Mouse (Mus musculus) T-helper 17 cell (primary cell): Measurements from ENCODE around the gene Pnpla5.
"Not testable (repeated sequence)": the region's sequence is repeated elsewhere in the genome, so short reads cannot be mapped to it uniquely, and the experiment has no call there.

Source experiments
- in situ Hi-C, 2 experiments: fragments of 300-600 bp; cut with MboI, MseI; formaldehyde crosslinking; loops; 1 replicate in 1 of 2; 2 replicates in 1 of 2; pipeline ENCODE4 v1.15.1; 2025; ENCODE audit warnings: high pct_unique_total_duplicates in 2 of 2

Pnpla5 gene

DNA sequence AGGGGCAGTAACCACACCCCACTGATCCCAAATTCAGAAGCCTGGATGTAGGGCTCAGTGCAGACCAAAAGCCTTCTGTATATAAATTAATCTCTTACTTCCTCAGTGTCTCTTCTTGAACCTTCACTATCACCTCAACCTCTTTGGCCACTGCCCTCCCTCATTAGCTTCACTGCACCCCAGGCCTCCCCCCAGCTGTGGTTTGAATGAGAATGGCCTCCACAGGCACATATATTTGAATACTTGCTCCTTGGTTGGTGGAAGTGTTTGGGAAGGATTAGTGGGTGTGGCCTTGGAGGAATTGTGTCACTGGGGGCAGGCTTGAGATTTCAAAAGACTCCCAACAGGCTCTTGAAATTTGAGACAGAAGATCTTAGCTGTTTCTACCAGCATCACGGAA, 6.5 kb downstream of the Pnpla5 start:
- in situ Hi-C loops, result no loop called here

DNA sequence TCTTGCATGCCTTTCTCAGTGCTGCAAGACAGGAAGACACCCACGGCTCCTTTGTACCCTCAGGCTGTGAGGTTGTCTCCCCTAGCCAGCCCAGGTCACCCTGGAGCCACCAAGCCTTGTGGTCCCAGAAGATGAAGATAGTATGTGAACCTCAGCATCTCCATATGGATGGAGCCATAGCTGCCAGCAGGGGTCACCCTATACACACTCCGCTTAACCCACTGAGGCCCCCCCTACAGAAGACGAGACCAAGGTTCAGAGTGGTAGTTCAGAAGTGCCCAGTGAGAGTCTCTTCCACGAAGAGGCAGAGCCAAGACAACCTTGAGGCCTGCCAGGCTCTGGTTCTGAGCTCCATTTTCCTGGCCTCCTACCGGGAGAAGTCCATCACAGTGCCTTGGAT, 7.2 kb downstream of the Pnpla5 start:
- in situ Hi-C loops, result no loop called here

DNA sequence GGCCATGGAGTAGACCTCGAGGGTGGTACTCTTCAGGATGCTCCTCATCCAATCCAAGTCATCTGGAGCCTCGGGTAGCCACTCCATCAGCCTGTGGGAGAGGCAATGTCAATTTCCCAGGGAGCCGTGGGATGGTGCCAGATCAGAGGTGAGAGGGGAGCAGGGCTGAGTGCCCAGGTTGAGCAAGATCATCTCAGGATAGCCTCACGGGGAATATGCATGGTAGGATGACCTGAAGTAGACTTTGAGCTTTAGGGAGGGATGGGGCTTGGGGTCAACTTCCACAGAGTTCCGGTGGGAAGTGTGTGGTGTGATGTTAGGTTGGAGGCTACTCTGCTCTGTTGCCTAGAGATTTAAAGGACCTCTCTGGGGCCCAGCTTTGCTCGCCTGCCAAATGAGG, 9.1 kb downstream of the Pnpla5 start:
- in situ Hi-C loops, result no loop called here

DNA sequence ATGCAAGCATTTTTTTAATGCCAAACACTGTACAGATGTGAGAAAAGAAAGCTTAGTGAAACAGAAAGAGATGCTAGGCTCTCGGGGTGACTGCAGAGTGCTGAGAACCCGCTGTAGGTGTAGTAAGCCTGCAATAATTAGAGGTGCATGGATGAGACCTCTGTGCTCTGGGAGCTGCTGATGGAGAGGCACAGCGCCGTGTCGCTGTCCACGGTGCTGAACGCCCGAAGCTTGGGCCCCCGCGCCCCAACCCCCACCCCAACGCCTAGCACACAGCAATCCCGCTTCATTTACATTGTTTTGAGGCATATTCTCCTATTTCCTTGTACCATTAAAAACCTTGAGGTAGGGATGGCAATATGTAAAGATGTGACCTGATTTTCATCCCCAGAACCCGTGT, 14.1 kb downstream of the Pnpla5 start:
- in situ Hi-C loops, result no loop called here

DNA sequence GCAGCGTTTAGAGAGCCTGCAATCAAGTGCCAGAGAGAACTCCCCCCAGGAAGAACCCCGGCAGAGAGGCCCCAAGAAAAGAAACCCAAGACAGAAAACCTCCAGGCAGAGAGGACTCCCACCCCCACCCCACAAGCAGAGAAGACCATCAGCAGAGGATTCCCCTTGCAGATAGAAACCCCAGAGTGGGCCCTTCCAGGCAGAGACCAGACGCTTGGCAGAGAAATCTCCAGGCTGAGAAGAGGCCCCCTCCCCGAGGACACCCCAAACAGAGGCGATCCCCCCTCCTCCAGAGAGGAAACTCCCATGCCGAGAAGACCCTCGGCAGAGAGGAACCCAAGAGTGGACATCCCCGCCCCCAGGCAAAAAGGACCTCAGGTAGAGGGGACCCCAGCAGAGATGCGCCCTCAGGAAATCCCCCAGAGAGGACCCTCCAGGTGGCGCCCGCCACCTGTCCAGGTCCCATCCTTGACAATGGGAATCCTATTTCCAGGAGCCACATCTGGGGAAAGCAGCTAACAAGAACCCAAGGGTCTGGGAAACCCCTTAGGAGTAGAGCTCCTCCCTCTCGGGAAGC, 17.0 kb downstream of the Pnpla5 start:
- in situ Hi-C loops, result no loop called here

DNA sequence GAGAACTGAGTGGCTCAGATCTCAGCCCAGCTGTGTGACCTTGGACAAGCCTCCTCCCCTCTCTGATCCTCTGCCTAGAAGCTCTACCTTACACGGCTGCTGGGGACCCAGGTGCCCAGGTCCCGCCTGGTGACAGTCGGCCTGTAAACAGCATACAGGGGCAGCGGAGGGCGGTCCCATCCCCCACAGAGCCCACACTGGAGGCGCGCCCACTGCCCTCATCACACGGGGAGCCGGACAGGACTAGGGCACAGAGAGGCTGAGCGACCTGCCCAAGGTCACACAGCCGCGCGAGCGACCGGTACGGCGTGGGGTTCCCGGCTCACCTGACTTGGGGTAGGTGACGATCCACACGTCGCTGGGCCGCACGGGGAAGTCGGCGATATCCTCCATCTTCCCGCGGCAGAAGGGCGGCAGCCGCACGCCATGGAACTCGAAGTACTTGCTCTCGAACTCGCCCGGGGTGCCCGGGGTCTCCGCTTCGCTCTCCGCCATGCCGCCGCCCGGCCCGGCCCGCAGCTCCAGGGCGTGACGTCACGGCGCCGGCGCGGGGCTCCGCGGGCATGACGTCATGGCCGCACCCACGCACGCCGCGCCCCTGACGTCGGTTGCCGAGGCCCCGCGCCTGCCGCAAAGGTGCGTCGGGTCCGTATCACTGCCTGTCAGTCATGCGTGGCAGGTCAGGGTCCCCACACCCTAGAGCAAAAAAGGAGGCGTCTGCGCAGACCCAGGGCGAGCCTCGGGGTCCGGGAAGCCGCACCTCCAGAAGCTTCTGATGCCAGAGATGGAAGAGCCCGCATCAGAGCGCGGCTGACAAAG, 17.7 kb downstream of the Pnpla5 start, which contains the start of gene Sult4a1:
Sult4a1 (minus strand) TSS at position 650 of the 819 bp plus-strand sequence.
- in situ Hi-C loops, result no loop called here

DNA sequence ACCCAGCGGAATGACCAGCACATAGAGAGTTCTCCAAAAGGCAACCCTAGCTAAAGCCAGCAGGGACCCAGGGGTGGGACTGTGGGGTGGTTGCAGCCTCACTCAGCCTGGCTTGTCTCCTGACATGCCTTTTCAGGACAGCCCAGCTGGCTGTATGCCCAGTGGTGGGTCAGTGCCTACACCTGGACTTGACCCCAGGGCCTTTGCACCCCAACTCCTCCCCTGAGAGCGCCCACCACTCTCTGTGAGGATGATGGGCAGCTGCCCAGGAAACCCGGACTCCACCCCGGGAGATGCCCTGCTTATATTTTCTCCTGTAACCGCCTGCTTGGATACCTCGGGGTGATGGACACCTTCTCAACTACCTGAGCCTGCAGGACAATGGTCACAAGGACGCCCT, 18.3 kb downstream of the Pnpla5 start:
- in situ Hi-C loops, result no loop called here

DNA sequence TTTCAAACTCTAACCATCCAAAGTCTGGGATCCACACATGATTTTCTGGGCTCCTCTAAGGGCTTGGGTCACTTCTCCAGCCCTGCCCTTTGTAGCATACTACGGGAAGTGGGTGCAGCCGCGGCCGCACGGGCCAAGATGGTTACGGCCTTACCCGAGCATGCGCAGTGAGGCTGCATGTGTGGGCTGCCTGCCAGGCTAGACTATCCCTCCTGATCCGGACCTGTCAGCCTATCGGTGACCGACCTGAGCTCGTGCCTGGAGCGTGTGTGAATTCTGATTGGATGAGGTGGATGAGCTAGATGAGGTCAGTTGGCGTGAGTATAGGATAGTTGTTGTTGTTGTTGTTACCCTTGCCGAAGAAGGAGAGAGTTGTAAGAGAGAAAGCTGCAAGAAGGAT, 25.4 kb downstream of the Pnpla5 start:
- in situ Hi-C loops, result not testable (repeated sequence)

DNA sequence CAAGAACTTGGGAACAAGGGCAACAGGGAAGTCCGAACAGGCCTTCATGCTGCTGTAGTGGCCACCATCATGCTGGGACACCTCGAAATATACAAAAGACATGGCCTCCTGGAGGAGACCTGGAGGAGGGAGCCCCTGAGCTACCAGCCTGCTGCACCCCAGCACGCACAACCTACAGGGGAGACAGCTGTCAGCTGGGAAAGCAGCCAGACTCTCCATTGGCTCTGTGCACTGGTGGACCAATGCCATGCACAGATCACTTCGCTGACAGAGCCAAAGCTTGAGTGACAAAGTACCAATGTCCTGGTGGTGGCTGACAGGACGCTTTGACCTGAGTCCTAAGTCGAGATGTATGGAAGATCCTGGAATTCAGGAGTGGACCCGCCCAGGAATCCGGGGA, 26.9 kb downstream of the Pnpla5 start:
- in situ Hi-C loops, result no loop called here

DNA sequence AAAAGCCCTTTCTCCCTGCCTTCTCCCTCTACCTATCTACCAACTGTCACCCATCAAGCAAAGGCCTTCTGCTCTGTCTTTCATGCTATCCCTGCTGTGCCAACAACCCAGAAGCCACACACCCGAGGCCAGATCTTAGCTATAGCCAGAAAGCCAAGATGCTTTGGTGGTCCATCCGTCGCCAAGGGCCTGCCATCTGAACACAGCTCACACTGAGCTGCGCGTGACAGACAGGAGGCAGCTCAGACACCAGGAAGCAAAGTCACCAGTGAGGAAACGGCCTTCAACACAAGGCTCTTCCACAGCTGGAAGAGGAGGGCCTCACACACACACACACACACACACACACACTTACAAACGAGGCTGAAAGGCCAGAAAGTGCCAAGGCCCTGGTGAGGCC, 28.1 kb downstream of the Pnpla5 start:
- in situ Hi-C loops, result no loop called here

DNA sequence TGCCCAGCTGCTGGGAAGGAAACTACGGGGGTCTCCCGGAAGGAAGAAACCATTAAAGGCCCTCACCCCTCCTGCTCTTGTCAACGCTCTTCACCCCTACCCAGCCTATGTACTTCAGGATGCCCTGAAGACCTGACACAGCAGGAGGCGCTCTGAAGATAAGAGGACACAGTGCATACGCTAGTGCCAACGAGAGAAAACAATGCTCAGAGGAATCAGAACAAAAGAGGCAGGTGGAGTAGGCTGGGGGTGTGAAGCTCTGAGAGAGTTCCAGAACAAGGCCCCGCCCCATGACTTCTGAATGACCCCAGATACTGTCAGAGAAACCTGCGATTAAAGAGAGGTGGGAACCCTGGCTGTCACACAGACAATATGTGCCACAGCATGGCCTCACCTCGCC, 36.2 kb downstream of the Pnpla5 start:
- in situ Hi-C loops, result no loop called here

DNA sequence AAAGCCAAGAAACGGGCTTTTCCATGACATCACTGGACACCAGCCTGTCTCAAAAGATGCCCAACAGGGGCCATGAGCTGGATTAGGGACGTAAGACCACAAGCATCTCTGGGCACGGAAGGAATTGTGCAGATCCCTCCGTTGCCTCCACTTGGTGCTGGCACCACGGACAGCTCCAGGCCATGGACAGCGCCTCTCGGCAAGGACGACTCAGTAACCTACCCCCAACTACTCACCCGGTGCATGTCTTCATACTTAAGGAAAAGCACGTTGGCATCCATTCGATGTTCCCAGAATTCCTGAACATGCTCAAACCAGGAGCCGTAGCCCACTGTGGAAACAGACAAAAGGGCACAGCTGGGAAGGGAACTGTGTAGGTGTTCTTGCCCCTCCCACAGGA, 36.6 kb downstream of the Pnpla5 start:
- in situ Hi-C loops, result no loop called here

DNA sequence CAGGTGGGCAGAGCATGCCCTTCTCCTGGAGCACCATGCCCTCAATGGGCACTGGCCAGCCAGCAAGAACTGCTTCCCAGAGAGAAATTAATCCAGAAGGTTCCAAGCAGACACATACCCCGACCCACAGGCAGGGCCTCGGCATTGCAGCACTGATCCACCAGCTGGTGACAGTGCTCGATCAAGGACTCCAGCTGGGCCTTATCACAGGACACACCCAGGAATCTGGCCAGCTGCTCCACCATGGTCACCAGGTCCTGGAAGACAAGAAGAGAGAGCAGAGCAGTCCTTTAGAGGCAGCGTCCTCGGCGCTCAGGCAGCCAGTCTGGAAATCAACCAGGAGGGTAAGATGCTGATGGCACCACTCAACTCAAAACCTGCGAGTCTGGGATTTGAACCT, 42.9 kb downstream of the Pnpla5 start:
- in situ Hi-C loops, result no loop called here

DNA sequence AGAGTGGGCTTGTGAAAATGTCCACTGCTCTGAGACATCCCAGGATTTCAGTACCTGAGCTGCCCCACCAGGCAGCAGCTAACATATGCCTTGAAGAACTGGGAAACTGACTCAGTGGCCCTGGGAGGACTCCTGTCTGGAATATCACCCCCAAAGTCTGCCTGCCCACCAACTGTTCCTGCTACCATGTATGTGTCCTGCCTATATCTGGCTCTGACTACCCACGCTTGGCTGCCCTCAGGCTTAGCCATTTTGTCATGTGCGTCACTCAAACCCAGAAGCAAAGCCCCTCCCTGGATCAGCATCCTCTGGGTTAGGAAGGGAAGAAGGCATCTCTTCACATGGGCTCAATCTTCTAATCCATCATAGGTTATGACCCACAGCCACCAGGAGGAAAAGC, 43.5 kb downstream of the Pnpla5 start:
- in situ Hi-C loops, result no loop called here

DNA sequence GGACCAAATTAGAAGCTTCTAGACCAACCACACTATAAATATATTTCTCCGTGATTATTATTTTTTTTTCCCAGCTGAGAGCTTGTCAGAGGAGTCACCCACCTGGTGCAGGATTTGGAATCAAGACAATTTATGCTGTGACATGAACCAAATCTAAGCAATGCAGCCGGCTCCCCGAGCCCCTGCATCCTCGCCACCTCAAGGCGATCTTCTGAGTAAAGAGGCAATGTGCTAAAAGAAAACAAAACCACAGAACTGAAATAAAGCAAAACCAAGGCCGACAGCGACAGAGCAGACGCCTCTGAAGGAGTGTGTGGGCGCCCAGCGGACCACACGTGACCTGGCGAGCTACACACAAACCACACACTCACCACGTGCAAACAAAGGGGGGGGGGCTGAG, 44.3 kb downstream of the Pnpla5 start:
- in situ Hi-C loops, result no loop called here

DNA sequence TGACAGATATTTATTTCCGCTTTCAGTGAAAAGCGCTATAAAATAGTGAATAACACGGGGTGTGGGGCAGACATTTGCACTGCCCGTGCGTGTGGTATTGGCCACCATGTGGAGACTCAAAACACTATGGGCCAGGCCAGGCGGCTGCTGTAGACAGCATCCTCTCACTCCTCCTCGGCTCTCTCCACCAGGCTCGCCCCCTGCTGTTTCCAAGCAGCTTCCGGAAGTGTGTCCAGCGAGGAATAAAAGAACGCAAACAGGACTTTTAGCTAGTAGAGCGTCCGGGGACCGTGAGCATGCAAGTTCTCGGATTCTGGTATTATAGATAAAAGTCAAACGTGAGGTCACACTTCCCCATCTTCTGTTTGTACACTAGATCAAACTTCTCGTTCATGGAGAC, 45.8 kb downstream of the Pnpla5 start:
- in situ Hi-C loops, result no loop called here

DNA sequence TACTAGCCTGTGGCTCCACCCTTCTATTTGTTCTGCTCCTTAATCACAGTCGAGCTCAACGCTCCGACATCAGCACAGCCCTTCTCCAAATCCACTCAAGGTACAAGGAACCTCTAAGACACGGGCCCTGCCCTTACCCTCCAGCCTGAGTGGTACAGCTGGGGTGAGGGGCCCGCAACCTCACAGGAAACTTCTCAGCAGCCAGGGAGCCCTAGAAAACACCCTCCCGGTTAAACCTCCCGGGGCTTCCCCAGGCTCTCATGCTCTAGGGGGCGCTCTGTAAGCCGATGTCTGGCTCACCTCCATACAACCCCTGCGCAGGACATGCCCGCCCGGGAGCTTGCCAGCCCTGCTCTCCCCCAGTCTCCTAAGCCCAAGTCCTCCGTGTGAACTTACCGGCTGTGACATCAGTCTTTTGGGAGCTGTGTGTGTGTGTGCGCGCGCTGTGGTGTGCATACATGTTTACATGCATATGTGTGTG, 48.2 kb downstream of the Pnpla5 start:
- in situ Hi-C loops, result no loop called here

DNA sequence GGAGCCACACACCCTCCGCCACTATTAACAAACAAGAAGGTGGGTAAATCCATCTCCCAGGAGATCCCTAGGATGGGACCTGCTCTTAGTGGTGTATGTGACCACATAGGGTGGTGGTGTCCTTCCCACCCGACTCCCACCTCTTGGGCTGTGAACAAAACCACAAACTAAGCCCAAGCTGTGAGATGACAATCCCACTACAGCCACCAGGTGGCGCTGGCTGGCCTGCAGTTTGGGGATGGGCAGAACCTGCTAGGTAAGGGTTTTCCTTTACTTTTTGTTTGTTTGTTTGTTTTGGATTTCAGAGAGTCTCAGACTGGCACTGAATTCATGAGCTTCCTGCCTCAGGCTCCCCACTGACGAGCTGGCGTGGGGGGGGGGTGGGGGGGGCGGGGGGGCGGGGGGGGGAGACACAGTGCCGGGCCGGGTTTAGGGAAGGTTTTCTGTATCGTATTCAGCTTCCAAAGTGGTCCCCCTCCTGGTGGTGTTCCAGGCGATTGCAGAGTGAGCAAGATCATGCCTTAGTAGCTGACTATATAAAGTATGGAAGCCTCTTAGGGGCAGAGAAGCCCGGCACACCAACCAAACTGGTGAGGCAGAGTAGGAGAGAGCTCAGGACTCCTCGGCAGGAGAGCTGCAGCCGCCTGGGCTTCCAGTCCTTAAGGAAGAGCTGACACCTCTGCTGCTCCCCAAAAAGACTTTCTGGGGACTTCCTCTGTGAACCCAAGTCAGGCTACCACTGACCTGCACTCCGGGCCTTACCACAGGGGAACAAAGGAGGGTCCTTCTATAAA, 48.9 kb downstream of the Pnpla5 start:
- in situ Hi-C loops, result no loop called here

DNA sequence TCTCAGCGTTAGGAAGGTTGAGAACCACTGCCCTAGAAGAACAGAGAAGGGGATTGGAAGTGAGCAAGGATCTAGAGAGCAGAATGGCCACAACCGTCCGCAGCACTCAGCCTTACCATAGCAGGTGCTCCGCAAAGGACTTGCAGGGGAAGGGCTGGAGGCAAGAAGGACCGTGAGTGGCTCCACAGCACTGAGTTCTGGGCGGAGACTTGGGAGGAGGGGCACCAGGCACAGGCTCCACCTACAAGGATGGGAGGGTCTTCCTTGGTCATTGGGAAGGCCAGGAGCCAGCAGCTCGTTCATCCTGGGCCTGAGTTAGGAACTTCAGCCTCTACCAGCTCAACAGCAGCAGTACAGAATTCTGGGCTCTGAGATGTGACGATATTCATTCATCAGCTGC, 49.9 kb downstream of the Pnpla5 start:
- in situ Hi-C loops, result no loop called here

DNA sequence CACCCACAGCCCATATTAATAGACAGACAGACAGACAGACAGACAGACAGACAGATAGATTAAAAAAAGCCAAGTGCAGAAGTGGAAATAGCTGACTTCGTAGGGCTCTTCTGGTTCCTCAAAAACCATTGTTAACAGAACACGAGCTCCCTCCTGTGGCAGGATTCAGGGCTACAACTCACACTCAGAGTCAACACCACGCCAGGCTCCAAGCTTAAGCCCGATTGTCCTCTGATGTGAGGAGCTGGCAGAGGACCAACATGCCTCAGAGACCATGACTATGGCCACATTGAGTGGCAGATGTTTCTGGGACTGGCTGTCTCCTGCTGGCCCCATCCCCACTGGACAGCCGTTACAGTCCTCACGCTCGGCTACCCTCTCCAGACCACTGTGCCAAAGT, 50.7 kb downstream of the Pnpla5 start:
- in situ Hi-C loops, result no loop called here

DNA sequence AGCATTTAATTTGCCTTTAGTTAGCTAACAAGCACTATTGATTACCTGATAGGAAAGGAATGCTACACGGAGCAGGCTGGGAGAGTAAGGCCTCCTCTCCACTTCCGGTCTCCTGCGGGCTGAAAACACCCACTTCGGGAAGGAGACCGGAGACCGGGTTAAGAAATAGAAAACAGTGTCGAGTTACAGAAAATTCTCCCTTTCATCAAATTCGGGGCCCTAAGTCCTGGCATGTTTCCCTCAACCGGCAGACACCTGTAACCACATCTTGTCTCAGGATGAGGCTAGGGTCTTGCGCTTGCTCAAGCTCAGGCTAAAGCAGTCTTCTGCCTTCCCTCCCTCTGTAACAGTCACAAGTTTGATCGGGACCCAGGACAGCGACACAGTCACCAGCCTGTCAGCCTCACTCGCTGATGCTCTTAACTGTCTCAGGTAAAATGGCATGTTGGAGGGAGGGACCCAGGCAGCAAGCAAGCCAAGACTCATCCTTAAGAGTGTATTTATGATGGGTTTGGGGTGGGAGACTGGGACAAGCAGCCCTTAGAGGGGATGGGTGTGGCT, 52.8 kb downstream of the Pnpla5 start:
- in situ Hi-C loops, result no loop called here

DNA sequence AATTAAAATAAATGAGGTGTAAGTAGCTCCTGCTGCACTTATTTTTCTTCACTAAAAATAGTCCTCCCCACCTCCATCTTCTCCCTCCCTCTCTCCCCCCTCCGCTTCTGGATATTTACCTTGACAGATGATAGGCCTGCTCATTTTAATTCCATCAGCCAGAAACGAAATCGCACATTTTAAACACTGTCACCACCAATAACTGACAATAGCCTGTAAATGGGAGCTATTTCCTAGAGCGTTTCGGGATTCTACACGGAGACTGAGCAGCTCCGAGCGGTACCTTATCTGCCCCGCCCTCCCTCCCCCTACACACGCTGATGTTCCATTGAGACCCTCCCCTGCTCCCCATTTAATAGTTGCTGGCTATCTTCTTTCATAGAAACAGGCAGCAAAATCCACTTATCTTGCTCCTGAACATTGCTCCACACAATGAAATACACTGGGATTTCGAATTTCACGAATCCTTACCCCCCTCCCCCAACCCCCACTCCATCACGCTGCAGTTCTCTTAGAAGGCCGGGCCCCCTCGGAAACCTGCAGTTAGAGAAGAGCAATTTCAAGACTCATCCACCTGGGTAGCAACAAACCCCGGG, 53.4 kb downstream of the Pnpla5 start:
- in situ Hi-C loops, result no loop called here
